Mouse (Mus musculus) thymus, adult 2 months (tissue): ENCODE measurements around the gene Cnbp. TPM values are rescaled to one million over a fixed set of nuclear protein-coding genes. Genes with fewer than 3 reads are reported as not detected.

Experiments used
- DNase-seq: peaks from one replicate; pipeline ENCODE4 v3.0.0; 2021
- H3K27ac ChIP-seq: fragments of 200-500 bp; 2 replicates; pipeline ENCODE4 v1.5.1; 2012; ENCODE audit warnings: low read length, control low read depth; ENCODE audit not compliant: control insufficient read depth, insufficient read depth
- H3K27me3 ChIP-seq: fragments of 200-500 bp; 2 replicates; pipeline ENCODE4 v1.6.1; 2012; ENCODE audit warnings: mild to moderate bottlenecking, low read length, moderate library complexity, mixed read lengths; ENCODE audit not compliant: control insufficient read depth, insufficient read depth
- H3K36me3 ChIP-seq: fragments of 200-500 bp; 2 replicates; pipeline ENCODE4 v1.6.1; 2012; ENCODE audit warnings: mild to moderate bottlenecking, low read length, moderate library complexity; ENCODE audit not compliant: control insufficient read depth, insufficient read depth
- H3K4me1 ChIP-seq: fragments of 200-500 bp; replicated peaks from 2 replicates; pipeline ENCODE4 v1.6.1; 2012; ENCODE audit warnings: low read length; ENCODE audit not compliant: control insufficient read depth, insufficient read depth
- H3K4me3 ChIP-seq: fragments of 200-500 bp; 2 replicates; pipeline ENCODE4 v1.5.1; 2012; ENCODE audit warnings: mild to moderate bottlenecking, low read length, control low read depth, moderate library complexity; ENCODE audit not compliant: control insufficient read depth, insufficient read depth
- CTCF ChIP-seq: fragments of 200-500 bp; IDR thresholded peaks from 2 replicates; pipeline ENCODE4 v1.5.1; 2012; ENCODE audit warnings: mild to moderate bottlenecking, control low read depth, low read length, moderate library complexity, borderline replicate concordance; ENCODE audit not compliant: control insufficient read depth, poor library complexity, insufficient read depth; ENCODE audit errors: extremely low read depth
- POLR2A ChIP-seq: fragments of 200-500 bp; IDR thresholded peaks from 2 replicates; pipeline ENCODE4 v1.6.1; 2012; ENCODE audit warnings: mild to moderate bottlenecking, low read length, control low read depth, moderate library complexity; ENCODE audit not compliant: control insufficient read depth, poor library complexity, insufficient read depth; ENCODE audit errors: extremely low read depth
- WGBS: fragments of 180-500 bp; shearing (Covaris S2); methylation state at CpG from one replicate; pipeline ENCODE4 v1.1.7; 2018; 5-methylcytosine and 5-hydroxymethylcytosine counted together
- polyA plus RNA-seq: library from polyadenylated mRNA; depleted of rRNA; stranded (reverse); fragments of >200 nt; gene quantifications from 2 replicates; pipeline ENCODE4 v1.2.3, GENCODE M21; 2012

Cnbp gene
- polyA plus RNA-seq, 1 experiment: 311 TPM

GRCm38 (mm10) chr6:87873104-87873503, 22.2 kb upstream of the Cnbp start:
- 48% methylated on average over 1 of the region's 1 CpGs for WGBS
- TF ChIP-seq CTCF (no peak), POLR2A (no peak)
- Histone ChIP-seq H3K27ac (no peak overlapping the region), H3K36me3 (no peaks in the 10 kb centered on the region), H3K27me3 (no peaks in the 10 kb centered on the region), H3K4me3 (no peak overlapping the region), H3K4me1 (peaks cover 5% of the 10 kb centered on the region; the same call in 1 of the 2 replicates)
- no peak for DNase-seq

GRCm38 (mm10) chr6:87871240-87871639, 20.3 kb upstream of the Cnbp start:
- no peak overlapping the region for H3K27ac ChIP-seq
- peaks cover under 1% of the 10 kb centered on the region; the same call in 1 of the 2 replicates for H3K4me1 ChIP-seq
- DNase-seq: no peak
- H3K36me3 ChIP-seq: no peaks in the 10 kb centered on the region
- H3K4me3 ChIP-seq: no peak overlapping the region
- WGBS: 98% methylated on average over 7 of the region's 7 CpGs
- no peaks in the 10 kb centered on the region for H3K27me3 ChIP-seq
- TF ChIP-seq CTCF (no peak), POLR2A (no peak)

- no peak overlapping the region for H3K4me3 ChIP-seq
- H3K27ac ChIP-seq: no peak overlapping the region
- no peaks in the 10 kb centered on the region for H3K4me1 ChIP-seq
- no peaks in the 10 kb centered on the region for H3K36me3 ChIP-seq
- TF ChIP-seq POLR2A: no peak
- TF ChIP-seq CTCF: no peak
- no peaks in the 10 kb centered on the region for H3K27me3 ChIP-seq
- 73% methylated on average over 1 of the region's 1 CpGs for WGBS
- no peak for DNase-seq
Measured at GRCm38 (mm10) chr6:87870440-87870839, 19.5 kb upstream of the Cnbp start.

- Histone ChIP-seq H3K27ac (peak overlapping the region; percentile 19; the same call in 1 of the 2 replicates), H3K4me3 (no peak overlapping the region), H3K36me3 (no peaks in the 10 kb centered on the region), H3K27me3 (no peaks in the 10 kb centered on the region), H3K4me1 (no peaks in the 10 kb centered on the region)
- no peak for DNase-seq
- WGBS: 73% methylated on average over 9 of the region's 9 CpGs
- TF ChIP-seq CTCF (no peak), POLR2A (no peak)
Measured at GRCm38 (mm10) chr6:87868871-87869506, 18.1 kb upstream of the Cnbp start.

- Histone ChIP-seq H3K36me3 (no peaks in the 10 kb centered on the region), H3K4me3 (no peak overlapping the region), H3K4me1 (no peaks in the 10 kb centered on the region), H3K27me3 (no peaks in the 10 kb centered on the region), H3K27ac (no peak overlapping the region)
- DNase-seq: no peak
- 68% methylated on average over 2 of the region's 2 CpGs for WGBS
- TF ChIP-seq CTCF (no peak), POLR2A (no peak)
Measured at GRCm38 (mm10) chr6:87867256-87867655, 16.4 kb upstream of the Cnbp start.

GRCm38 (mm10) chr6:87866211-87866610, 15.3 kb upstream of the Cnbp start:
- WGBS: 94% methylated on average over 6 of the region's 6 CpGs
- Histone ChIP-seq H3K36me3 (no peaks in the 10 kb centered on the region), H3K4me1 (no peaks in the 10 kb centered on the region), H3K4me3 (no peak overlapping the region), H3K27ac (no peak overlapping the region), H3K27me3 (no peaks in the 10 kb centered on the region)
- DNase-seq: no peak
- TF ChIP-seq POLR2A (no peak), CTCF (no peak)
